Mouse (Mus musculus) heart, embryonic 15.5 days (tissue): ENCODE data around the gene Gps2. TPM values are rescaled to one million over a fixed set of nuclear protein-coding genes. Genes with fewer than 3 reads are reported as not detected.

Experiments used
- ATAC-seq: fragments of 200-750 bp; cut with Nextera tagmentation; replicated peaks from 2 replicates; pipeline ENCODE4 v1.8.0; 2017; ENCODE audit warnings: low read depth, moderate TSS enrichment; ENCODE audit not compliant: insufficient number of reproducible peaks, insufficient read depth, low FRiP score
- H3K27ac ChIP-seq: fragments of 300-500 bp; sonication (generic); 2 replicates; pipeline ENCODE4 v1.5.1; 2015; ENCODE audit warnings: mild to moderate bottlenecking, inconsistent platforms
- H3K27me3 ChIP-seq: fragments of 300-500 bp; sonication (generic); 2 replicates; pipeline ENCODE4 v1.6.1; 2015; ENCODE audit warnings: inconsistent platforms
- H3K36me3 ChIP-seq: fragments of 300-500 bp; sonication (generic); 2 replicates; pipeline ENCODE4 v1.6.1; 2015; ENCODE audit warnings: mild to moderate bottlenecking, inconsistent platforms
- H3K4me1 ChIP-seq: fragments of 300-500 bp; sonication (generic); replicated peaks from 2 replicates; pipeline ENCODE4 v1.6.1; 2015; ENCODE audit warnings: inconsistent platforms
- H3K4me2 ChIP-seq: fragments of 300-500 bp; sonication (generic); 2 replicates; pipeline ENCODE4 v1.6.1; 2015; ENCODE audit warnings: inconsistent platforms, mild to moderate bottlenecking, moderate library complexity
- H3K4me3 ChIP-seq: fragments of 300-500 bp; sonication (generic); 2 replicates; pipeline ENCODE4 v1.5.1; 2015; ENCODE audit warnings: mild to moderate bottlenecking, inconsistent platforms
- H3K9ac ChIP-seq: fragments of 300-500 bp; sonication (generic); 2 replicates; pipeline ENCODE4 v1.6.1; 2015; ENCODE audit warnings: mild to moderate bottlenecking, inconsistent platforms
- H3K9me3 ChIP-seq: fragments of 300-500 bp; sonication (generic); replicated peaks from 2 replicates; pipeline ENCODE4 v1.6.1; 2016; ENCODE audit warnings: inconsistent platforms
- WGBS: fragments of 180-500 bp; shearing (Covaris S2); methylation state at CpG from one replicate; pipeline ENCODE4 v1.1.7; 2015; ENCODE audit warnings: mixed read lengths; 5-methylcytosine and 5-hydroxymethylcytosine counted together
- polyA plus RNA-seq: library from polyadenylated mRNA; unstranded; fragments of >200 nt; fragmentation: Nextera tagmentation; extraction: Ambion mirVana; gene quantifications from 2 replicates; pipeline ENCODE4 v1.2.1, GENCODE M21; 2015

The Gps2 gene
- polyA plus RNA-seq, 1 experiment from 2014 or later = 44.8 TPM

GRCm38 (mm10) chr11:69886907-69887635, 26.6 kb upstream of the Gps2 start:
- ATAC-seq = no peak
- Histone ChIP-seq H3K9ac (no peak overlapping the region), H3K27ac (no peak overlapping the region), H3K9me3 (no peaks in the 10 kb centered on the region), H3K4me1 (peaks cover 35% of the 10 kb centered on the region), H3K27me3 (peaks cover 3% of the 10 kb centered on the region; the same call in 1 of the 2 replicates), H3K4me2 (no peak overlapping the region), H3K4me3 (no peak overlapping the region), H3K36me3 (no peaks in the 10 kb centered on the region)
- 49% methylated on average over 8 of the region's 8 CpGs for WGBS

GRCm38 (mm10) chr11:69891482-69891881, 22.2 kb upstream of the Gps2 start:
- peaks cover 3% of the 10 kb centered on the region; the same call in 1 of the 2 replicates for H3K27me3 ChIP-seq
- H3K36me3 ChIP-seq = no peaks in the 10 kb centered on the region
- H3K4me3 ChIP-seq = no peak overlapping the region
- no peaks in the 10 kb centered on the region for H3K9me3 ChIP-seq
- no peak overlapping the region for H3K27ac ChIP-seq
- no peak overlapping the region for H3K4me2 ChIP-seq
- no peak overlapping the region for H3K9ac ChIP-seq
- 21% methylated on average over 4 of the region's 4 CpGs for WGBS
- peak; percentile 49; the same call in 1 of the 2 replicates for ATAC-seq
- peaks cover 29% of the 10 kb centered on the region for H3K4me1 ChIP-seq

DNA sequence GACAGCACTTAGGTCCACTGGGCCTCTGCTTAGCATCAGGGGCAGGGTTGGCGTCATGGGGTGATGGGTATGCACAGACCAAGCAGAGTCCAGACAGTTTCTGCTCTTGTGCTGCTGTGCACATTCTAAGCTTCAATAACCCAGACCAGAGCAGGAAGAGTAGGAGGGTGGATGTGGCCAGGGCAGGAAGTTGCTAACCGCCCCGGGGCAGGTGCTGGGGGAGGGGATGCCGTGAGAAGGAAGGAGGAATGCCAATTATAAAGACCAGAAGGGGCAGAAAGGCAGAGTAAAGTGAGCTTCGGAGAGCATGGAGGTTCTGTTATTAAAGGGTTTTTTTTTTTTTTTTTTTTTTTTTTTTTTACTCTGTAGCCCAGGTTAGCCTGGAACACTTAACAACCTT, 19.0 kb upstream of the Gps2 start:
- Histone ChIP-seq H3K4me1 (peaks cover 30% of the 10 kb centered on the region), H3K4me2 (no peak overlapping the region), H3K4me3 (0 out of 2 replicates have a peak overlapping the region, but pooled peaks have one; percentile 10), H3K27me3 (peaks cover 3% of the 10 kb centered on the region; the same call in 1 of the 2 replicates), H3K36me3 (no peaks in the 10 kb centered on the region), H3K27ac (no peak overlapping the region; the same call in 1 of the 2 replicates), H3K9ac (no peak overlapping the region), H3K9me3 (no peaks in the 10 kb centered on the region)
- 62% methylated on average over 5 of the region's 5 CpGs for WGBS
- no peak; the same call in 1 of the 2 replicates for ATAC-seq

DNA sequence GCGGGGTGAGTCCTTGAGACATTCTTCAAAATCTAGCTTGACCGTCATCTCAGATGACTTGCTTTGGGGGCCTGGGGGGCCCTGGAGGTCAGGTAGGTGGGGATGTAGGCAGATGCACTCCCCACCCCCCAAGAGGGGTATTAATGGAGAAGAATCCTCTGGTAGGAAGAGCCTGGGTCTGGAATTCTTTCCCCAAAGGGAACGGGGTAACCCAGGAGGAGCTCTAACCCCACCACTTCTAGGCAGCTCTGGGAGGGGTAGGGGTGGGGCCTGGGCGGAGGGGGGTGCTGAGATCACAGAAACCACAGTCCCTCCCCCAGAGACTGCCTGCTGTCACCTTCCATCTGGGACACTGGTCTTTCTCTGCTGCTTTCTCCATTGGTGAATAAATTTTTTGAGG, 18.4 kb upstream of the Gps2 start, which contains the start of gene Acap1:
Gene Acap1, minus strand, starts transcription at position 249 of the 400 bp plus-strand sequence.
- 59% methylated on average over 4 of the region's 4 CpGs for WGBS
- no peak for ATAC-seq

GRCm38 (mm10) chr11:69899870-69900269, 13.8 kb upstream of the Gps2 start:
- Histone ChIP-seq H3K4me1 (peaks cover 30% of the 10 kb centered on the region), H3K9ac (peak overlapping the region; percentile 93), H3K36me3 (peaks cover 12% of the 10 kb centered on the region), H3K4me3 (peak overlapping the region; percentile 95), H3K4me2 (peak overlapping the region; percentile 87), H3K27ac (no peak overlapping the region), H3K27me3 (no peaks in the 10 kb centered on the region; the same call in 1 of the 2 replicates), H3K9me3 (no peaks in the 10 kb centered on the region)
- 24% methylated on average over 4 of the region's 4 CpGs for WGBS
- no peak for ATAC-seq

More for the DNA sequence above, 18.4 kb upstream of the Gps2 start, which contains the start of gene Acap1:
- H3K4me3 ChIP-seq = peak within 1 kb of the TSS; percentile 16; the same call in 1 of the 2 replicates
- no peaks in the 10 kb centered on the region for H3K9me3 ChIP-seq
- no peaks in the 10 kb centered on the region for H3K36me3 ChIP-seq
- no peaks in the 10 kb centered on the region; the same call in 1 of the 2 replicates for H3K27me3 ChIP-seq
- no peak within 1 kb of the TSS; the same call in 1 of the 2 replicates for H3K27ac ChIP-seq
- peaks cover 33% of the 10 kb centered on the region for H3K4me1 ChIP-seq
- H3K4me2 ChIP-seq = no peak within 1 kb of the TSS
- H3K9ac ChIP-seq = no peak within 1 kb of the TSS

DNA sequence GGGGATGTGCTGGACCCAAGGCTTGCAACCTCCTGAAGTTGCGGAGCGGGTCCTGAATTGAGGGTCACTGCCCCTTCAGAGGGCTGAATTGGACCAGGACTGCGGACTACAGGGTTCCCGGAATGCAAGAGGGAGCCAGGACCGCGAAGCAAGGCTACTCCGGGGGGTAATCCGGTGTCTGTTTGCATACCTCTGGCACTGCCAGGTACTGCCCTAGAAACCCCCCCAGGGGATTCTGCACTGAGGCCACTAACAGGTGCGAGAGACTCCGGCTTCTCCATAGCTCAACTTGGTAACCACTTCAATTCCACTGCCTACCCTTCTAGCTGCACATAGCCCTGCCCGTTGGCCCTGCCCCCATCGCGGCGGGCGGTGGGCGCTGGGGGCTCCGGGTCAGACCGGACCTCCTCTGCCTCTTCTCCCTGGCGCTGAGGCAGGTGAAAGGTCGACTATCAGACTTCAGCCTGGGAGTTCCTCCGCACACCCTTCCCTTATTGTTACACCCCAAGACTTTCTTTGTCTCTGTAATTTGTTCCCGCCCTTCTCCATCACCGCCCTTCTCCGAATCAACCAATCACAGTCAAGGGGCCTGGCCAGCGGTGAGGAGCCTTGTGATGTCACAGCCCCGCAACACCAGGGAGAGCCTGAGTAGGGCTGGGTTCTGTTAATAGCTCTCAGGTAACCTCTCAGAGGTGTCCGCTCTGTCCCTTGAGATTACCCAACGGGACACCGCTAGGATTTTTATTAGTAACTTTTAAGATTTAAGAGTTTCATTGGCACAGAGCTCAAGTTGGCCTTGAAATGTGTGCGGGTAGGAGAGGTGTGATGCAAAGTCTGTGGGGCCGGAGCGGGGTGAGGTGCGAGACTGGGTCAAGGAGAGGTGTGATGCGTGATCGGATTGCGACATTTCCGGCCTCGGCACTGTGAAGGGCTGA, 12.9 kb upstream of the Gps2 start, which contains the start of the genes 2810408A11Rik and Neurl4:
Gene 2810408A11Rik, minus strand, starts transcription at position 517 of the 935 bp plus-strand sequence.
Gene Neurl4, plus strand, starts transcription at position 602 of the 935 bp plus-strand sequence.
- Histone ChIP-seq H3K4me1 (peaks cover 30% of the 10 kb centered on the region), H3K9me3 (no peaks in the 10 kb centered on the region), H3K27me3 (no peaks in the 10 kb centered on the region; the same call in 1 of the 2 replicates), H3K36me3 (peaks cover 20% of the 10 kb centered on the region), H3K4me2 (peak within 1 kb of the TSS; percentile 87), H3K4me3 (peak within 1 kb of the TSS; percentile 95), H3K27ac (peak within 1 kb of the TSS; percentile 99), H3K9ac (peak within 1 kb of the TSS; percentile 93)
- WGBS = under 1% methylated on average over 38 of the region's 38 CpGs
- peak; percentile 92 for ATAC-seq

DNA sequence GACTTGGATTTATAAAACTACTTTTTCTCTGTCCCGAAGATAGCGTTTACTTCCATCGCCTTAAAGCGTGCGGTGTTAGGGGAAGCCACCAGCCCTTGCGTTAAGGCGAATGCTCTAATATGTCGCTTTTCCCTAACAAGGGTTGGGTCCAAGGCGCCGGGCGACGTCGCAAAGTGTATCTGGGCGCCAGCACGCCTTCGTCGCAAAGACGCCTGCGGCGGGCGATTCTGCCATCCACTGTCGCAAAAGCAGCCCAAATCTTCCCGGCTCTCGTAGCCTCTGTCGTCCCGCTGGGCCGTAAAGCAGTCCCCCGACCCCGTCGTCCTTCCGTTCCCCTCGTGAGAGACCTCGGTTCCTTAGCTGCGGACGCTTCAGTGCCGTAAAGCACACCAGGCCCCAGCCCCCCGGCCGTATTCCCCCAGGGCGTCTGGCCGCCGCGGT, 12.3 kb upstream of the Gps2 start:
- peak overlapping the region; percentile 99 for H3K27ac ChIP-seq
- H3K27me3 ChIP-seq = no peaks in the 10 kb centered on the region
- H3K4me3 ChIP-seq = peak overlapping the region; percentile 95
- peaks cover 27% of the 10 kb centered on the region for H3K36me3 ChIP-seq
- peak overlapping the region; percentile 93 for H3K9ac ChIP-seq
- no peaks in the 10 kb centered on the region for H3K9me3 ChIP-seq
- WGBS = under 1% methylated on average over 42 of the region's 42 CpGs
- H3K4me2 ChIP-seq = peak overlapping the region; percentile 87
- peak; percentile 81 for ATAC-seq
- H3K4me1 ChIP-seq = peaks cover 30% of the 10 kb centered on the region

- ATAC-seq = 0 out of 2 replicates have a peak, but pooled peaks have one; percentile 1
- H3K9me3 ChIP-seq = no peaks in the 10 kb centered on the region
- peaks cover 30% of the 10 kb centered on the region for H3K4me1 ChIP-seq
- peak overlapping the region; percentile 93 for H3K9ac ChIP-seq
- peak overlapping the region; percentile 87 for H3K4me2 ChIP-seq
- H3K27me3 ChIP-seq = no peaks in the 10 kb centered on the region
- peaks cover 33% of the 10 kb centered on the region for H3K36me3 ChIP-seq
- under 1% methylated on average over 37 of the region's 39 CpGs for WGBS
- peak overlapping the region; percentile 95 for H3K4me3 ChIP-seq
- H3K27ac ChIP-seq = peak overlapping the region; percentile 99
Measured at GRCm38 (mm10) chr11:69901993-69902392, 11.7 kb upstream of the Gps2 start.

- 79% methylated on average over 13 of the region's 13 CpGs for WGBS
- H3K27ac ChIP-seq = no peak overlapping the region
- no peak for ATAC-seq
- H3K4me3 ChIP-seq = peak overlapping the region; percentile 95
- H3K4me2 ChIP-seq = peak overlapping the region; percentile 87
- no peaks in the 10 kb centered on the region for H3K27me3 ChIP-seq
- H3K9ac ChIP-seq = peak overlapping the region; percentile 93; the same call in 1 of the 2 replicates
- H3K4me1 ChIP-seq = peaks cover 30% of the 10 kb centered on the region
- no peaks in the 10 kb centered on the region for H3K9me3 ChIP-seq
- H3K36me3 ChIP-seq = peaks cover 43% of the 10 kb centered on the region
Measured at GRCm38 (mm10) chr11:69902972-69903371, 10.7 kb upstream of the Gps2 start.

DNA sequence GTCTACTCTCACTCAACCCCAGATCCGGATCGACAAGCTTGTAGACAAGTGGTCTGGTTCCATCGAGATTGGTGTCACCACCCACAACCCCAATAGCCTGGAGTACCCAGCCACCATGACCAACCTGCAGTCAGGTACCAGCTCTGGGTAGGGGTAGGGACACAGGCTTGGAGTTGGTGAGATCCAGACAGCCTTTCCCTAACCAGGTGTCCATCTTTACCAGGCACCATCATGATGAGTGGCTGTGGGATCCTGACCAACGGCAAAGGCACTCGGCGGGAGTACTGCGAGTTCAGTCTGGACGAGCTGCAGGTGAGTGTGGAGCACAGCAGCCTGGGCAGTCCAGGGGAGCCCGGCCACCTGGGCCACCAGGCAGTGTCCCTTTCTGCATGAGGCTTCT, 9.4 kb upstream of the Gps2 start:
- Histone ChIP-seq H3K9ac (no peak overlapping the region), H3K27me3 (no peaks in the 10 kb centered on the region), H3K4me3 (no peak overlapping the region), H3K4me2 (no peak overlapping the region), H3K36me3 (peaks cover 56% of the 10 kb centered on the region), H3K4me1 (peaks cover 24% of the 10 kb centered on the region), H3K27ac (no peak overlapping the region), H3K9me3 (no peaks in the 10 kb centered on the region)
- ATAC-seq = no peak
- WGBS = 95% methylated on average over 9 of the region's 9 CpGs
